Mouse (Mus musculus): ENCODE results near the gene Zbtb32.

DNA sequence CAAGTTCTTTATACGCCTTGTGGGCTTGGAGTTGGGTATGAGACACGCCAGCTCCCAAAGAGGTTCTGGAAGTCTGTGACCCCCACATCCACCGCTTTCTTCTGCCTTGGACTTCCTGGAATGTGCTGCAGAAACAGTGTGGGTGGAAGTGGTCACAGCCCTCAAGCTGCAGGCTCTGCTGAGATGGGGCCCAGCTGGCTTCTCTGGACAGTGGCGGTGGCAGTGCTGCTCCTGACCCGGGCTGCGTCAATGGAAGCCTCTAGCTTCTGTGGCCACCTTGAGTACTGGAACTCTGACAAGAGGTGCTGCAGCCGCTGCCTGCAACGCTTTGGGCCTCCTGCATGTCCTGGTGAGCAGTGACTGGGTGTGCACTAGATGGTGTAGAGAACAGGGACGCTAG, 32.7 kb downstream of the Zbtb32 start:
- TF ChIP-seq CTCF (IDR thresholded peaks at IDR 0.05; ENCODE audit: low read depth) = no peak
- no peak for TF ChIP-seq EP300 (IDR thresholded peaks at IDR 0.05; ENCODE audit: low read depth)

Measured in liver, embryonic 14.5 days (tissue).